Mouse (Mus musculus) macrophage (primary cell): ENCODE measurements at regions not wholly inside any gene's neighbourhood (a gene's known extent, or its start where the extent isn't known, plus 50 kb on each side); places are given as distances from the start of the nearest gene placed in this dataset.

Experiments
- H3K27ac ChIP-seq: fragments of 350-480 bp; formaldehyde crosslinking; 2 replicates; pipeline ENCODE4 v1.9.0; 2021
- H3K36me3 ChIP-seq: fragments of 350-480 bp; formaldehyde crosslinking; 2 replicates; pipeline ENCODE4 v1.9.0; 2021; ENCODE audit errors: inconsistent target
- H3K4me3 ChIP-seq: fragments of 350-480 bp; formaldehyde crosslinking; 2 replicates; pipeline ENCODE4 v1.9.0; 2021; ENCODE audit errors: inconsistent target
- H3K79me2 ChIP-seq: fragments of 350-480 bp; formaldehyde crosslinking; 2 replicates; pipeline ENCODE4 v1.9.0; 2021; ENCODE audit errors: inconsistent target
- WGBS: methylation state at CpG from one replicate; pipeline ENCODE4 v1.1.7; 2026; ENCODE audit warnings: inconsistent platforms; ENCODE audit not compliant: missing documents; 5-methylcytosine and 5-hydroxymethylcytosine counted together

DNA sequence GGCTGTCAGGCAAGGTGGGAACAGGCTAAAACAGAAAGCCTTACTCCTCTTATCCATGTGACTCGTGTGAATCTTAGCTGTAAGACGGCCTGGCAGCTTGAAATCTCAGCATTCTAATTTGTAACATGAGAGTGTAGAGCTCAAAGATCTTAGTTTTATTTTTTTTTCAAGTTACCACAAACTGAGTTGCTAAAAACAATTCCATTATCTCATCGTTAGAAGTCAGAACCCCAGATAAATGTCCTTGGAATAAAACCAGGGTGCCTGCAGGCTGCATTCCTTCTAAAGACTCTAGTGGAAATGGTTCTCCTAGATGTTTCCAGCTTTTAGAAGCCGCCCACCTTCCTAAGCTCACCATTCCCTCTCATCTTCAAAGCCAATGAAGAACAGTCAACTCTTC, 283.4 kb downstream of the Gja1 start:
- WGBS = 67% methylated on average over 4 of the region's 4 CpGs
- H3K27ac ChIP-seq = no peak overlapping the region
- no peaks in the 10 kb centered on the region for H3K36me3 ChIP-seq
- no peak overlapping the region for H3K4me3 ChIP-seq
- H3K79me2 ChIP-seq = no peaks in the 10 kb centered on the region

GRCm38 (mm10) chr10:56673919-56674318, 296.8 kb downstream of the Gja1 start:
- H3K36me3 ChIP-seq = no peaks in the 10 kb centered on the region
- no peak overlapping the region for H3K27ac ChIP-seq
- H3K79me2 ChIP-seq = no peaks in the 10 kb centered on the region
- H3K4me3 ChIP-seq = no peak overlapping the region
- WGBS = 91% methylated on average over 3 of the region's 3 CpGs

DNA sequence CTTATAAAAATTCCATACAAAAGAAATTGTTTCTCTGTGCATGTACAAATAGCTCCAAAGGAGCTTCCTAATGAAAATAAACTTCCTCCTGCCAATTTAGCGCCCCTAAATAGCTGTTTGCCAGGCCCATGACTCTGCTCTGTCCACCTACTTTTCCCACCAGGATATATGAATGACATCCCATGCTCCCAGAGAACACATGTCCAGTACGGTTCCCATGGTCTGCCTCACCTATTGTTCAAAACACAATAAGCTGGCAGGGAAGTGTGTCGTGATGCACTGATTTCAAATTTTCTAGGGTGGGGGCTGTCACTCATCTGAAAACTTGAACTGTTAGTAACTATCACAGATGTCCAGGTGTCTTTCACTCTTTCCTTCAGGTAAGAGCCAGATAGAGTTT, 305.8 kb downstream of the Gja1 start:
- H3K36me3 ChIP-seq = no peaks in the 10 kb centered on the region
- 93% methylated on average over 3 of the region's 3 CpGs for WGBS
- no peak overlapping the region for H3K27ac ChIP-seq
- H3K79me2 ChIP-seq = no peaks in the 10 kb centered on the region
- H3K4me3 ChIP-seq = no peak overlapping the region

- Histone ChIP-seq H3K36me3 (no peaks in the 10 kb centered on the region), H3K4me3 (no peak overlapping the region), H3K79me2 (no peaks in the 10 kb centered on the region), H3K27ac (no peak overlapping the region)
- WGBS = 76% methylated on average over 8 of the region's 8 CpGs
Observed at GRCm38 (mm10) chr10:56685655-56686250, 308.6 kb downstream of the Gja1 start.

- Histone ChIP-seq H3K4me3 (no peak overlapping the region), H3K36me3 (no peaks in the 10 kb centered on the region), H3K27ac (no peak overlapping the region), H3K79me2 (no peaks in the 10 kb centered on the region)
- WGBS = 55% methylated on average over 2 of the region's 2 CpGs
Observed at GRCm38 (mm10) chr10:56691467-56691866, 314.3 kb downstream of the Gja1 start.

GRCm38 (mm10) chr10:56695100-56695499, 318.0 kb downstream of the Gja1 start:
- no peak overlapping the region for H3K27ac ChIP-seq

DNA sequence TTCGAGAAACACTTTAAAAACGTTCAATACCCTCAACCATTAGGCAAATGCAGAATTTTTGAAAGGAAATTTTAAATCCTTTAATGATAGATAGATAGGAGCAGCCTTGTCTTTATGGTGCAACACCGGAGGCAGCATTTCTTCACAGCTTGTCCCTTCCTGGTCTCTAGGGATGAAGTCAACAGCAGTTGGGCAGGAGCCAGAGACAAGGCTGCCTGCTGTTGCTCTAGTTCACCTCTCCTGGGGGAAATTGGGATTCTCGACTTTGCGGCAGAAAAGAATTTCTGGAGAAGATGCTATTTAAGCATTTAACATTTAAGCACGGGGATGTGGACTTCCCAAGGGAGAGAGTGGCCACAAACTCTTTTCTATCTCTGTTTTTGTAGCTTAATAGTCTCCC, 323.0 kb downstream of the Gja1 start:
- Histone ChIP-seq H3K4me3 (no peak overlapping the region), H3K27ac (no peak overlapping the region), H3K79me2 (no peaks in the 10 kb centered on the region), H3K36me3 (no peaks in the 10 kb centered on the region)
- WGBS = 88% methylated on average over 6 of the region's 6 CpGs

More at GRCm38 (mm10) chr10:56695100-56695499, 318.0 kb downstream of the Gja1 start:
- no peaks in the 10 kb centered on the region for H3K36me3 ChIP-seq
- 94% methylated on average over 3 of the region's 3 CpGs for WGBS
- no peak overlapping the region for H3K4me3 ChIP-seq
- no peaks in the 10 kb centered on the region for H3K79me2 ChIP-seq

DNA sequence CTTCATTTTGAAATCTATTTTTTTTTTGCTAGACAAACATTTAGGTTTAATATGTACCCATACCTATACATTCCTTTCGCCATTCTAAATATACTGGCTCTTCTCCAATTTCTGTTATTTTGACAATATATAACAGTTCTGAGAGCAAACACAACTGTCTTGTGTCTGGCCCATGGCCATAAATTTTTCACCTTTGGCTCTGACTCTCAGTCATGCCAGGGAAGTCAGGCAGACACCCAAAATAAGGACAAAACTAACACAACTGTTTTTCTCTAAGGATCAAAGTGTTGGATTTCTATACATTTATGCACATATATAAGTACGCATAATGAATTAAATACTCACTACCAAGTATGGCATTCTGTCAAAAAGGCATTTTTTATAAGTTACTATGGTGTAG, 331.3 kb downstream of the Gja1 start:
- Histone ChIP-seq H3K79me2 (no peaks in the 10 kb centered on the region), H3K27ac (no peak overlapping the region), H3K36me3 (no peaks in the 10 kb centered on the region), H3K4me3 (no peak overlapping the region)
- WGBS = 100% methylated on average over 2 of the region's 2 CpGs

DNA sequence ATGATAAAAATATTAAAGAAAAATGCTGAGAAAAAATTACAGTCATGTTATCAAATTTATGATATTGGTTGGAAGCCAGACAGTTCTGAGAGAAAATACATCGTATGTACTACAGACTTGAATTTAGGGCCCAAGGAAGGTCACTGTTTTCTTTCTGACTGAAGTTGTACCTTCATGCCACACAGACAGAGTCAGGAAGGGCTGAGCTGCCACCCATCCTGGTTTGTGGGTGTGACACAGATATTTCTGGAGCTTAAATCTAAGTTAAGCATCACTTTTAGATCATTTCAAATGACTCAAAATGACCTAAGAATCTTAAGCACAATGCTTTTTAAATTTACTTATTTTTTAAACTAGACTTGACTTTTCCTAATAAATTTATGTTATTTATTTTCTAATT, 331.8 kb downstream of the Gja1 start:
- Histone ChIP-seq H3K79me2 (no peaks in the 10 kb centered on the region), H3K4me3 (no peak overlapping the region), H3K36me3 (no peaks in the 10 kb centered on the region), H3K27ac (no peak overlapping the region)
- 85% methylated on average over 1 of the region's 1 CpGs for WGBS

GRCm38 (mm10) chr10:56712611-56713105, 335.5 kb downstream of the Gja1 start:
- Histone ChIP-seq H3K27ac (no peak overlapping the region), H3K36me3 (no peaks in the 10 kb centered on the region), H3K79me2 (no peaks in the 10 kb centered on the region), H3K4me3 (no peak overlapping the region)
- WGBS = 87% methylated on average over 7 of the region's 7 CpGs

- Histone ChIP-seq H3K36me3 (no peaks in the 10 kb centered on the region), H3K79me2 (no peaks in the 10 kb centered on the region), H3K4me3 (no peak overlapping the region), H3K27ac (no peak overlapping the region)
Observed at GRCm38 (mm10) chr10:56737073-56737472, 359.9 kb downstream of the Gja1 start.

DNA sequence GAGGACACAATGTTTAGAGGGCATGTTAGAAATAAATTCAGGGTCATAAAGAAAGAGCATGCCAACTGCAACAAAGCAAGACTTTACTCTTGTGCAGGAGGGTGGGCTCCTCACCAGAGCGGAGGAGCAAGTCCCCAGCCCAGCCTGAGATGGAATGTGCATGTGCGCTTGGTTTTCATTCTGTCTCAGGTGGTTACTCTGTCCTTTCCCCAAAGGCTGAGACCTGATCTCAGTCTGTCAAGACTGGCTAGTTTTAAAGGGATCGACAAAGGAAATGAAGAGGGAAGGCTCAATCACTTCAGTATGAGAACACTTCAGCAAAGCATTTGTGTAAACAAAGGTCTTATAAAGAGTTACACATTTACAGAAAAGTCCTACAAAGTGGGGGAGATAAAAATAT, 362.5 kb downstream of the Gja1 start:
- Histone ChIP-seq H3K27ac (no peak overlapping the region), H3K4me3 (no peak overlapping the region), H3K79me2 (no peaks in the 10 kb centered on the region), H3K36me3 (no peaks in the 10 kb centered on the region)
- 93% methylated on average over 3 of the region's 3 CpGs for WGBS

- 88% methylated on average over 1 of the region's 2 CpGs for WGBS
- H3K79me2 ChIP-seq = no peaks in the 10 kb centered on the region
Observed at GRCm38 (mm10) chr10:56752134-56752533, 375.0 kb downstream of the Gja1 start.

GRCm38 (mm10) chr10:56753576-56753975, 376.4 kb downstream of the Gja1 start:
- no peak overlapping the region for H3K27ac ChIP-seq
- H3K79me2 ChIP-seq = no peaks in the 10 kb centered on the region
- WGBS = 84% methylated on average over 2 of the region's 2 CpGs
- no peaks in the 10 kb centered on the region for H3K36me3 ChIP-seq
- H3K4me3 ChIP-seq = no peak overlapping the region

More at GRCm38 (mm10) chr10:56752134-56752533, 375.0 kb downstream of the Gja1 start:
- Histone ChIP-seq H3K36me3 (no peaks in the 10 kb centered on the region), H3K27ac (no peak overlapping the region), H3K4me3 (no peak overlapping the region)

GRCm38 (mm10) chr10:56754546-56755175, 377.5 kb downstream of the Gja1 start:
- no peak overlapping the region for H3K27ac ChIP-seq
- no peaks in the 10 kb centered on the region for H3K36me3 ChIP-seq
- H3K4me3 ChIP-seq = no peak overlapping the region
- no peaks in the 10 kb centered on the region for H3K79me2 ChIP-seq
- 51% methylated on average over 11 of the region's 11 CpGs for WGBS

DNA sequence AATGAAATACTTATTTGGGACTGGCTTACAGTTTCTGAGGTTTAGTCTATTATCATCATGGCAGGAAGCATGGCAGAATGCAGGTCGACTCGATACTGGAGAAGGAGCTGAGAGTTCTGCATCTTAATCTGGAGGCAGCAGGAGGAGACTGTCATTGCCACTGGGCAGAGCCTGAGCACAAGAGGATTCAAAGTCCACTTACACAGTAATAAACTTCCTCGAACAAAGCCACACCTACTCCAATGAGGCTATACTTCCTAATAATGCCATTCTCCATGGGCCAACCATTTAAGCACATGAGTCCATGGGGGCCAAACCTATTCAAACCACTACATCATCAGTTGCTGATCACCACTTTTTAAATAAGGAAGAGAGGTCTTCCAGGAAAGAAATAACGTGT, 393.5 kb downstream of the Gja1 start:
- Histone ChIP-seq H3K36me3 (no peaks in the 10 kb centered on the region), H3K79me2 (no peaks in the 10 kb centered on the region), H3K4me3 (no peak overlapping the region), H3K27ac (no peak overlapping the region)
- WGBS = 95% methylated on average over 4 of the region's 4 CpGs
